Mouse (Mus musculus) retina, adult 2 months (tissue): ENCODE data around the gene Arid1b.

Source experiments
- DNase-seq: peaks from one replicate; pipeline ENCODE4 v3.0.0-alpha.2; 2012; ENCODE audit warnings: low read depth, low spot score

The Arid1b gene

DNA sequence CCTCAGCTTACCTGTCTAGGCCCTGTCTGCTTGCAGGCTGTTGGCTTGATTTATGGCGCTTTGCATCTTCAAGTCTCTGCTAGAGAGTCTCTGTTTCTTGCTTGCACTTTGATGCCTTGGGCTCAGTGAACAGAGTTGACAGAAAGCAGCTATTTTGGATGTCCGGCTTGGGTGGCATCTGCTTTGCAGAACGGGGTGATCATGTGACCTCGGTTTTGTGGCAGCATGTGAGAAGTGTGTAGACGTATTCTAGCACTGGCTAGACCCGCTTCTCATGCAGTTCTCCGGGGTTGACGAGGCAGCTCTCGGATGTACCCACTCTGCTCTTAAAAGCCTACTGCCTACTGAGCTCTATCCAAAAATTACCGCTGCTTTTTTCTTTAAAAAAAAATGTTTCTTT lies 22.9 kb downstream of the Arid1b start:
- DNase-seq, result no peak

- DNase-seq, result no peak
Observed at GRCm38 (mm10) chr17:5021303-5022003, 27.3 kb downstream of the Arid1b start.

DNA sequence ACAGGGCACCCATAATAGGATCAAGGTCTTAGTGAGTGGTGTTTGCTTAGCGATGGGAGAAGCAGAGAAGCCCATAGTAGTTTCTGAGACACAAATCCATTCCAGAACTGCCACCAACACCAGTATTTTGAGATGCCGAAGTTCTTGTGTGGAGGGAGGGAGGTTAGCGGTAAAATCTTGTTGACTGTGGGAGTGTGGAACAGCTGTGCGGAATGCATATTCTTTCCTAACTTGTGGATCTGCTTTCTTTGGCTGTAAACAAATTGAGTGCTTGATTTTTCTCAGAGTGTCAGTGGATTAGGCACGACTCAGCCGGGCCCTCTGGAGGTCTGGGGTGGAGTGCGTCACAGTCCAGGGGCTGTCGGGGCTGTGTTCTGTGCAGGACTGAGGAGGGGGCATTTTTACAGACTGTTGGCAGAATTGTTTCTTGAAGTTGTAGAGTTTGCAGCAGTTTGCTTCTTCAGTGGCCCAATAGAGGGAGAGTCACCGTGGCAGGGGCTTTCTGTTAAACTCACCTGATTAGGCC lies 27.9 kb downstream of the Arid1b start:
- DNase-seq, result peak; percentile 43

DNA sequence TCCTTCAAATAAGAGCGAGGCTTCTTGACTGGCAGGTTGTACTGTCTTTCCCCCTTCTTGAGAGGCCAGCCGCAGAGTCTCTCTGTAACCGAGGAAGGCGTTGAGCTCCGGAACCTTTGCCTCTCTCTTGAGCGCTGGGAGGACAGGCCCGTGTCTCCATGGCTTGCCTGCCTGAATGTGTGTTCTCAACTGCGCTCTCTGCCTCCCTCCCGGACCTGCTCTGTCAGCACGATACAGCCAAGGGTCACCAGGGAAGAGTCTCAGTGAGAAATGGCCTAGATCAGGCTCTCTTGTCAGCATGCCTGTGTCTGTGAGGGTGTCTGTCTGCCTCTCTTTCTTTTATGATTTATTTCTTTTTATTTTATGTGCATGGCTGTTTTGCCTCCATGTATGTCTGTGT lies 29.6 kb downstream of the Arid1b start:
- no peak for DNase-seq

DNA sequence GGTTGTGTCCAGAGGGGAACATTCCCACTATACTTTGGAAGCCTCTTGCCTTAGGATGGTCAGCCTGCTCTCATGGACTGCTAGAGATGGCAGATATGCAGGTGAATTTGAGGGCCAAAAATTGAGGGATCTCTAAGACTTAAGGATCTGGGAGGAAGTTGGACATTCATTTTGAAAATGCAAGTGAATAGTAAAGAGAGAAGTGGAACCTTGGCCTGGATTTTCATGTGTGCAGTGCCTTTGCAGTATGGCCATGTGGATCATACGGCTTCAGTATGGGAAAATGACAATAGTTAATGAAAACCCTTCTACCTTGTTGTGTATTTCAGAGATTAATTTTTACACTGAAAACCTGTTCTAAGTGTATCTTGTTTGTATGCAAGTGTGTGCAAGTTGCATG lies 31.3 kb downstream of the Arid1b start:
- no peak for DNase-seq

DNA sequence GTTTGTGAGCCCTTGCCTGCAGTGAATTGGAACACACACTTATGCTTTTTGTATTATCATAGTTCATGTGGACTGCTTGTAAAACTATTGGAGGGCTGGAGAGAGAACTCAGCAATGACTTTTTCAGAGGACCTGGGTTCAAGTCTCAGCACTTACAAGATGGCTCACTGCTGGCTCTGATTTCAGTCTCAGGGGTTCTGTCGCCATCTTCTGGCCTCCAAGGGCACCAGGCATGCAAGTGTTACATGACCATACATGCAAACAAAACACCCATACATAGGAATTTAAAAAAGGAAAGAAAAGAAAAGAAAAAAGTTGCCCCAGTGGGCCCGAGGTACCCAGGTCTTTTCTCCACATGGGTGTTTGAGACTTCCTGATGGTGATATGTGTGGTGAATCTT lies 32.4 kb downstream of the Arid1b start:
- DNase-seq, result no peak

GRCm38 (mm10) chr17:5029148-5029547 lies 35.0 kb downstream of the Arid1b start:
- no peak for DNase-seq

GRCm38 (mm10) chr17:5030290-5030689 lies 36.2 kb downstream of the Arid1b start:
- DNase-seq, result no peak

- DNase-seq, result no peak
Observed at GRCm38 (mm10) chr17:5033346-5033745, 39.2 kb downstream of the Arid1b start.

GRCm38 (mm10) chr17:5034201-5034600 lies 40.1 kb downstream of the Arid1b start:
- no peak for DNase-seq

DNA sequence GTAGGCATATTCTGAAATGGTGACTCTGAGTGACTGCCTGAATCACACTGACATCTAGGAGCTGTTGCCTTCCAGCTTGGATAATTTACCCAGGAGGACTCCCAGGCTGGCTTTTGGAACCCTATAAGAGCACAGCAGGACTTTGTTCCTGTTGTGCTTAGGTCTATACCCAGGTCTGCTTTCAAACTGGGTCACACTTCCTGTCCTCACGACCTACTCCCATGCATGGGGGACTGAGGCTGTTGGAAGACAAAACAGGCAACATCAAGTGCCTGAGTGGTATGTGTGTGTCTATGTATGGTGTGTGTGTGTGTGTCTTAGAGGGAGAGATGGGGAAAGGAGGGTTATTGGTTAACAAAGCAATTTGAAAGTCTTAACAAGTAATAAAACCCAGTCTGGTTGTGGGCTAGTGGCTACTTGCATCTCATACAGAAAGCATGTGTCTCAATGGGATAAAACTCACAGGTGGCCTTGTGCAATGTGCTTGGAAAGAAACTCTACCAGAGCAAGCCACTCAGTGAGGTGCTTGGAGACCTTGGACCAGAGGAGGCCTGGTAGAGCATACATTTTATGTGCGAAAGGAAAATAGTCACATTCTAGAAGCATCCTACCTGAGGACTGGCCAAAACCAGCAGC lies 42.2 kb downstream of the Arid1b start:
- no peak for DNase-seq

DNA sequence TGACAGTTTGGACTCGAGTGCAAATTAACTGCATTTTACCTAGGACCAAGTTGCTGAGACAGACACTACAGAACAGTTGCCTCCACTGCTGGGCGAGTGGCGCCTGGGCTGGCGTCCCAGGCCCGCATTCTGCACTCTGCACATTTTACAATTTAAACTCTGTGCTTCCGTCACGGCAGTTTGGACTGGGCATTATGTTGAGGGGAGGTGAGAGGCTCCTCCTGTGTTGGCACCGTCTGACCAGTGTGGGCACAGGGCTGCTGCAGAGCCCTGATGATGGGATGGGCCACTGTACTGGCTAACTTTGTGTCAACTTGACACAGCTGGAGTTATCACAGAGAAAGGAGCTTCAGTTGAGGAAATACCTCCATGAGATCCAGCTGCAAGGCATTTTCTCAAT lies 43.1 kb downstream of the Arid1b start:
- DNase-seq, result no peak

GRCm38 (mm10) chr17:5039826-5040225 lies 45.7 kb downstream of the Arid1b start:
- DNase-seq, result no peak

DNA sequence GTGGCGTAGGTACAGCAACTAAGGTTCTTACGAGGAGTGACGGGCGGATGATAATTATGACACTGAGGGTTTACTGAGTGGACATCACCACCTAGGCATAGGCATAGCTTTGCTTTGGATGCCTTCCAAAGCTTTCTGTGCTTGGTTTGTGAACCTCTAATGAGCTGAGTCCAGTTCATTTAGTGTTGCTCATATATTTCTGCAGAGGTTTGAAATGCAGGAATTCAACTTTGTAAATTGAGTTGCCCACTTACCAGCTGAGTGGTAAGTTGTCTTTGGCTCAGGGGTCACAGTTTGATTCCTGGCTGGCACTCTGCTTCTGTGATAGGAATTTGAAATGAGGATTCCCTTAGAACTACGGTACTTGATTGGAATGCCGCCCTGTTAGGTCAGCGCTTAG lies 49.7 kb downstream of the Arid1b start:
- DNase-seq, result no peak

- DNase-seq, result no peak
Observed at GRCm38 (mm10) chr17:5045613-5046012, 51.5 kb downstream of the Arid1b start.

- DNase-seq, result no peak
Observed at GRCm38 (mm10) chr17:5047373-5047772, 53.2 kb downstream of the Arid1b start.

DNA sequence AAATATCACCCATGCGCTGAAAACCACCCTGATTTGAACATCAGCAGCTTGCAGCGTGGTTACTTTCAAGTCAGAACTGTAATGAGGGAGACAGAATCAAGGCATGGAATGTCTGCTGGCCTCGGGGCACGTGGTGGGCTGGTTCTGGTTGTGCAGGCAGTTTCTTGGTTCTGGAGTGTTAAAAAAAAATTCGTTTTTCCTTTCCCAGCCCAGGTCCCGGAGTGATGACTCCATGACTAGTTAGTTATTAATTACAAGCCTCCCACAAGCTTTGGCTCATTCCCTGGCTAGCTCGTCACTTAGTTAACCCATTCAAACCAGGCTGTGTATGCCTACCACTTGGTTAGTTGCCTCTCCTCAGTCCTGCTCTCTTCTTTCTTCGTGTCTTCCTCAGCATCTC lies 56.1 kb downstream of the Arid1b start:
- no peak for DNase-seq

DNA sequence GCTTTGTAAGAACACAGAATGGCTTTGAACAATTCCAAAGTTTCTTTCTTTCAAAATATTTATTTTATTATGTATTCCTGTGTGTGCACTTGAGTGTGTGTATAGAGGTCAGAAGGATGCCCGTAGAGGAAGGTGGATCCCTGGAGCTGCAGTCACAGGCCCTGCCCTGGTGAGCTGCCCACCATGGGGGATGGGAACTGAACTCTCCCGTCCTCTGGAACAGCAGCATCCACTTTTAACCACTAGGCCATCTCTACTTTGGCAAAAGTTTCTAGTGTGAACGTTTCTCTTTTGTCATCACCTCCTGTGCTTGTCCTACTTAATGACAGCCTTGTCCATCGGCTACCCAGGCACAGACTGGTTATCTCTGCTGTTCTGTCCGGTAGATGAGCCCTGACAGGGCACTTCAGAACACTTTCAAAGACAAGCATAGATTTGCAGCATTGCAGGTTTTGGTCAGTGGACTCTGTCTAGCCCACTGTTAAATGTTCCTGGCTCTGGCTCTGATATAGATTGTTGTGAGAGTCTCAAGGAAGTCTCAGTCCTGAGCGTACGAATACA lies 56.9 kb downstream of the Arid1b start:
- DNase-seq, result no peak

DNA sequence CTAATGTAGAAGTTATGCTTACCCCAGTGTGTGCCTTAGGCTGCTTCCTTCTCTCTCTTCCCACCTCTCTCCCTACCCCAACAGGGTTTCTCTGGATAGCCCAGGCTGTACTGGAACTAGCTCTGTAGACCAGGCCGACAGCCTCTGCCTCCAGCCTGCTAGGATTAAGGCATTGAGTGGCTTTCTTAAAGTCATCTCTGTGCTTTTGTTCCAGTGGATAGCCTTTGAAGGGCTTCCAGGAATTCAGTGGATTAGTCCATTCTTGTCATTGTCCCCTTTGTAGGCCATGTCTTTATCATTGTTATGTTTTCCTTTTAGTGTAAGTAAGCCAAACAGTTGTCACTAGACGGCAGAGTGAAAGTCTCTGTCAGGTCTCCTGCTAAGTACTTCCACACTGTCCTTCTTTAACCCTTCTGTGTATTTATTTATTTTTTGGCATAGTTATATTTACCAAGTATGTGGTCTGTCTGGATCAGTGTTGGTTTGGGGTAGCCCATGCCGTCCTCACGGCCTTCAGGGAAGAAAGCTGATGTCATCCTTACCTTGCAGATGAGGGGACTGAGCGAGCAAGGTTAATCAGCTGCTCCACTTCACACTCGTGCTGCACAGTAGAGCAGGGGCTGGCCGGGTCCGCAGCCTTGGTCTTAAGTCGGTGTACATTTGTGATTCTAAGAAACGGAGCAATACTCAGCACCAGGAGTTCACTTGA lies 58.1 kb downstream of the Arid1b start:
- DNase-seq, result no peak

DNA sequence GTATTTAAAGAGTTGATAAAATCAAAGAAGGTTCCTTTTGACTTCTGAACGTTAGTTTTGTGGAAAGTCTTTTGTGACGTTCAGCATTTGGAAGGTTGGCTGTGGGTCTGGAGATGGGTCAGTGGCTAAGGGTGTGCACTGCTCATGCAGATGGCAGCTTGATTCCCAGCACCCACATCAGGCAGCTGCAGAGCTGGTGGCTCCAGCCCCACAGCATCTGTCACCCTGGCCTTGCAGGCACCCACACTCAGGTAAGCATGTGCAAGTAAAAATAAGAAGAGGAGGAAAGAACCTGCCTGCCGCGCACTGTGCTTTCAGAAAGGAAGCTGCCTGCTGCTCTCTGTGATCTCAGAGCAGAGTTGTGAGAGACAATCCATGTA lies 58.7 kb downstream of the Arid1b start:
- no peak for DNase-seq

DNA sequence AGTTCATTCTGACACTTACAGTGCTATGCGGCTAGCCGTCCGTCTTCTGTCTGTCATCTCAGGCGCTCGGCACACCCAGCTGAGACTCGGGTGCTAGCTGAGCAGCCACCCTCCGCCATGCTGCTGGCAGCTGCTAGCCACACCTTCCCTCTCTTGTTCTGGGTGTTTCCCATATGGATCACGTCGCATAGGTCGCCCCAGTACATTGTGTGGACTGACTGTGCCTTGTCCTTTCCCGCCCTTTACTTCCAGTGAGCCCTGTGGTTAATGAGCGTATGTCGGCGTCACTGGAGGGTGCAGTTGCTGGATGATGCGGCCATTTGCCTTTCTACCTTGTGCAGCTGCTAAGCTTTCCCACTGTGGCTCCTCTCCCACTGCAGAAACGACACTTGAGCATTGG lies 59.1 kb downstream of the Arid1b start:
- DNase-seq, result no peak

- no peak for DNase-seq
Observed at GRCm38 (mm10) chr17:5055412-5055811, 61.3 kb downstream of the Arid1b start.
